Mouse (Mus musculus) G1E (cell line): Measurements from ENCODE around the gene Casp8ap2.

Source experiments
- CTCF ChIP-seq: IDR thresholded peaks from 2 replicates; pipeline ENCODE4 v1.5.1; 2012; ENCODE audit warnings: low read depth, low read length, inconsistent platforms, mixed read lengths
- GATA1 ChIP-seq: IDR thresholded peaks from 2 replicates; pipeline ENCODE4 v1.6.1; 2012; ENCODE audit warnings: borderline replicate concordance, low read length, inconsistent platforms, mixed read lengths
- GATA2 ChIP-seq: IDR thresholded peaks from 2 replicates; pipeline ENCODE4 v1.6.1; 2012; ENCODE audit warnings: low read depth, low read length, inconsistent platforms, borderline replicate concordance
- POLR2AphosphoS5 ChIP-seq: IDR thresholded peaks from 2 replicates; pipeline ENCODE4 v1.6.1; 2012; ENCODE audit warnings: low read depth, low read length, inconsistent platforms; ENCODE audit not compliant: insufficient replicate concordance
- TAL1 ChIP-seq: conservative IDR thresholded peaks from 2 replicates; pipeline ENCODE4 v1.6.1; 2012; ENCODE audit warnings: low read depth, low read length, inconsistent platforms, mixed read lengths

GRCm38 (mm10) chr4:32656918-32657662 lies 41.8 kb downstream of the Casp8ap2 start, which contains the start of gene Mdn1:
- no peak for TF ChIP-seq CTCF
- no peak for TF ChIP-seq GATA1
- TF ChIP-seq POLR2AphosphoS5 = no peak
- TF ChIP-seq GATA2 = no peak
- TF ChIP-seq TAL1 = no peak
